Mouse (Mus musculus): ENCODE data around the gene Gm11214.

Gm11214 gene

GRCm38 (mm10) chr4:63659775-63660174, 3.4 kb downstream of the Gm11214 start:
- DNase-seq, result no peak

- DNase-seq, result no peak
Observed at GRCm38 (mm10) chr4:63659086-63659485, 4.1 kb downstream of the Gm11214 start.

DNA sequence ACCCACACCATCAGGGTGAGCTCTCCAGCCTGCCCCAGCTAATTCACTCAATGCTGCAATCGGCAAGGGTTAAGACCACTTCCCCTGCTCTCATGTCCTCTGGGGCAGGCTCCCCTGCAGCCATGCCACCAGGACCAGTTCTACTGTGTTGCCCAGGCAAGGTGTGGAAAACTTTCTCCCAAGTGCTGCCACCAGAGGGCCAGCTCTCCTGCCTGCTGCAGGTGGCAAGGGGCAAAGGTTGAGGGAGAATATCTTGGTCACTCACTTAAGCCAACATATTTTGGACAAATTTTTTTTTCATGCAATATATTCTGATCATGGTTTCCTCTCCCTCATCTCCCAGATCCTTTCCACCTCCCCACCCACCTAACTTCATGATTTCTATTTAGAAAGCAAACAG, 8.8 kb downstream of the Gm11214 start:
- DNase-seq, result peak; percentile 22 to 50

DNA sequence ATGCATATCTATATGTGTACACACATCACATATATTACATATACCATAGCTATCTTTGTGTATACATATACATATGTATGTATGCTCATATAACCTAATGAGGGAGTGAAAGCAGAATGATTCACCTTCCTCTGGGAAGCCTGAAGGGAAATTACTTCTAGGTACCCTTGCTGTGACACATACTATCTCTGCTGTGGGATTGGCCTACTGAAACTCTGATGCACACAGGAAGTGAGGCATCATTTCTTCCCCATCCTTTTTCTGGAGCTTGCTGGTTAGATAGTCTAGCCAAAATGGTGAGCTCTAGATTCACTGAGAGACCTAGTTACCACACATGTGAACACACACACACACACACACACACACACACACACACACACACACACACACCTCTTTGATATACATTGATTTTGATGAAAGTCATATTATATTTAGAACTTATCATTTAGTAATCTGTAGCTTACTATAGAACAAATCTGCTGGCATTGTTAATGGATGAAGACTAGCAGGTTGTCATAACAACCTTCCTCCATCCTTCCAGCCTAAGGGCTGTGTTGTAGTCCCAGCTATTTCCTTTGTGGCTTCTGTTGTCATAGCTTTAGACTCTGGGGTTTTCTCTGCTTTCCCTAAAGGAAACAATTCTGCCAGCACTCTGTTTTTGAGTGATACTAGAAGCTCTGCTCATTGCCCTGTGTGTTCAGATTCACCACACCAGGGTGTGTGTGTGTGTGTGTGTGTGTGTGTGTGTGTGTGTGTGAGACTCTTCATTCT, 19.0 kb downstream of the Gm11214 start:
- DNase-seq, result no peak

DNA sequence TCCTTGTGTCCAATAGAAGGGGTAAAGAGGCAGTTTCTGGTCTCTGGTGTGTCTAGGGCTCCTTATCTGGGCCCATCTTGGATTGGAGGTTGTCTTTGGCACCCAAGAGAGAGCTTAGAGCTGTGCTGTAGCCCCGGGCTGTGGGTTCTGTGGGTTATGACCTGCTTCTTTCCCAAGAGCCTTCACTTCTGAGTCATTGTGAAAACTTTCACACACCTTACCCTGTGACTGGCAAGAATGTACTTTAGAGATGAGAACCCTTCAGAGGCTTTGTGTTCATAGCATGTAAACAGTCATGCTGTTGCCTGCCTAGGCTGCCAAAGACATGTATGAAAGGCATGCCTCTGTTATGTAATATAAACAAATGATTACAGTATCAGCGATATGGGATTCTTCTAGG, 23.3 kb downstream of the Gm11214 start:
- no peak for DNase-seq

- DNase-seq, result no peak
Observed at GRCm38 (mm10) chr4:63638603-63639002, 24.6 kb downstream of the Gm11214 start.

GRCm38 (mm10) chr4:63633181-63633580, 30.0 kb downstream of the Gm11214 start:
- DNase-seq, result no peak

DNA sequence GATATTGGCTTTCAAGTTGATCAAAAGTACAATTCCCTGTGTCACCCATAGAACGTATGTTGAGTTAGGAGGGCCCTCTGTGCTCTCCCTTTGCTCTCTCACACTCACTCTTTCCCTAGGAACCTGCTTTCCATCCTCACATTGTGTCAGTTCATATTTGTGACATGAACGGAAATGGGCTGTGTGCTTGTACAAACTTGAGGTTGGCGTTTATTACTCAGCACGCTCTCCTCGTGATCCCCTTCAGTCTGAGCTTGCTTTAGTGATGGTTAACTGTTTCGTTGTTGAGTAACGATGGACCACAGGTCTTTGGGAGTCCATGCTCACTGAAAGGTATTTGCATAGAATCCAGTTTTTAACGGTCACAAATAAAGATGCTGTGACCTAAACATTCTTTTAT, 36.1 kb downstream of the Gm11214 start:
- no peak for DNase-seq

DNA sequence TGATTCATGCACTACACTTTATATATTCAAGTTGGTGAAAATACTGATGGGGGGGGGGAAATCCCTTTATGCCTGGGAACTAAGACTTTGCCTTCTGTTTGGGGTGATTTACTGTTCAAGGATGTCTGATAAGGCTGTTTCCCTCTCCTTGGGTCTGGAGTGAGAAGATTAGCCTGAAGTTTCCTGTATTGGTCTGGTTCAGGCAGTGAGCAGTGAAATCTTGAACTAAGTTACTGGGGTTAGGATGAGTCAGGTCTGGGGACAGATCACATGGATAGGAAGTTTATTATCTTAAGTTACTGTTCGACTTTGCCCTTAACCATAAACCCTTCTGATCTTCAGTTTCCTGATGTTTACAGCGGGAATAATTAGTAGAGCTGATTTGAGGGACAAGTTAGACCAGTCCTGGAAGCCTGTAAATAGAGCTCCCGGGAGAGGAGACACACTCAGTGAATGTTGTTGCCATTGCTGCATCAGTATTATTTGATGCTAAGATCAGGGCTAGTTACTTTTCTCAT, 37.6 kb downstream of the Gm11214 start:
- no peak for DNase-seq

DNA sequence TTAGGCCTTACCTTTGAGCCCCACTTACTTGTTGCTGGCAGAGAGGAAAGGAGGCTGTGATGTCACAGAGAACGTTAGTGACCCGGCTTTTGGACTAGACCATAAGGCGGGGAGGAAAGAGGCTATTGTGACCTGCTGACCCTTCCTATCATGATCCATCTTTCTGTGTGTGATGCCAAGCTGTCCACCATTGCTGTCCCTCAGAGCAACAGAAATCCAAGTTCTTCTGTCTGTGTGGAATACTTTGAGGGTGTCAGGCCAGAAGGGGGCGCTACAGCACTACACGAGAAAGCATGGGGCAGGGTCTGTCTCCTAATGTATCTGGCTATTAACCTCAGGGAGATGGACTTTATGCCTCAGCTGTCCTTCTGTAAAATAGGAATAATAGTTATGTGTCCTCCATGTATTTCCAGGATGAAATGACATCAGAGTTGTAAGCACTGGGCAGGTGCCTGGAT, 40.8 kb downstream of the Gm11214 start, which contains the start of gene Tex48:
TSS of gene Tex48 (minus strand) at position 51 of the 458 bp plus-strand sequence.
- DNase-seq, result no peak

DNA sequence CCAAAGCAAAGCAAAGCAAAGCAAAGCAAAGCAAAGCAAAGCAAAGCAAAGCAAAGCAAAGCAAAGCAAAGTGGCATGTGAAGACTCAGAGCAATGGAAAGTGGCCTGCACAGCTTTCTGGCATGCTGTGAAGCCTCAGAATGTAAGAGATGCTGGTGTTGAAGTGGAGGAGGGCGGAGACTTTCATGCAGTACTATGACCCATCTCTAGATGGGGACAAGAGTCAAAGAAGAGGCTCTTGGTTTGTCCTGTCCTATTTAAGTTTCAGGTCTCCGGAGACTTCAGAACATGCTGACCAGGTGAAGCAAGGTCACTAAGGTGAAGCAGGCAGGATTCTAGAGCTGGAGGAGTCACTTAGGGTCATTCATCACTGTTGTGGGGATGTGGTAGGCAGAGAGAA, 41.3 kb downstream of the Gm11214 start:
- no peak for DNase-seq

All from kidney, adult 8-10 months (tissue).